Mouse (Mus musculus) forebrain, embryonic 15.5 days (tissue): ENCODE data around the gene Snapc2. TPM values are rescaled to one million over a fixed set of nuclear protein-coding genes. Genes with fewer than 3 reads are reported as not detected.

Experiments used
- ATAC-seq: fragments of 200-750 bp; cut with Nextera tagmentation; replicated peaks from 2 replicates; pipeline ENCODE4 v1.8.0; 2017; ENCODE audit warnings: mild to moderate bottlenecking, moderate TSS enrichment, moderate library complexity
- H3K27ac ChIP-seq: fragments of 300-500 bp; sonication (generic); replicated peaks from 2 replicates; pipeline ENCODE4 v1.5.1; 2015; ENCODE audit warnings: mild to moderate bottlenecking, inconsistent platforms
- H3K27me3 ChIP-seq: fragments of 300-500 bp; sonication (generic); 2 replicates; pipeline ENCODE4 v1.6.1; 2015; ENCODE audit warnings: inconsistent platforms
- H3K36me3 ChIP-seq: fragments of 300-500 bp; sonication (generic); 2 replicates; pipeline ENCODE4 v1.6.1; 2015; ENCODE audit warnings: mild to moderate bottlenecking, inconsistent platforms
- H3K4me1 ChIP-seq: fragments of 300-500 bp; sonication (generic); 2 replicates; pipeline ENCODE4 v1.6.1; 2015; ENCODE audit warnings: inconsistent platforms
- H3K4me2 ChIP-seq: fragments of 300-500 bp; sonication (generic); replicated peaks from 2 replicates; pipeline ENCODE4 v1.6.1; 2015; ENCODE audit warnings: mild to moderate bottlenecking, inconsistent platforms
- H3K4me3 ChIP-seq: fragments of 300-500 bp; sonication (generic); 2 replicates; pipeline ENCODE4 v1.5.1; 2015; ENCODE audit warnings: mild to moderate bottlenecking, inconsistent platforms
- H3K9ac ChIP-seq: fragments of 300-500 bp; sonication (generic); replicated peaks from 2 replicates; pipeline ENCODE4 v1.6.1; 2015; ENCODE audit warnings: mild to moderate bottlenecking, inconsistent platforms
- H3K9me3 ChIP-seq: fragments of 300-500 bp; sonication (generic); 2 replicates; pipeline ENCODE4 v1.6.1; 2016; ENCODE audit warnings: inconsistent platforms
- WGBS: fragments of 180-500 bp; shearing (Covaris S2); methylation state at CpG from one replicate; pipeline ENCODE4 v1.1.7; 2015; ENCODE audit warnings: mixed read lengths; 5-methylcytosine and 5-hydroxymethylcytosine counted together
- polyA plus RNA-seq: library from polyadenylated mRNA; unstranded; fragments of >200 nt; fragmentation: Nextera tagmentation; extraction: Ambion mirVana; gene quantifications from 2 replicates; pipeline ENCODE4 v1.2.1, GENCODE M21; 2015

Snapc2 gene
- polyA plus RNA-seq, 1 experiment from 2014 or later = 74.7 TPM

DNA sequence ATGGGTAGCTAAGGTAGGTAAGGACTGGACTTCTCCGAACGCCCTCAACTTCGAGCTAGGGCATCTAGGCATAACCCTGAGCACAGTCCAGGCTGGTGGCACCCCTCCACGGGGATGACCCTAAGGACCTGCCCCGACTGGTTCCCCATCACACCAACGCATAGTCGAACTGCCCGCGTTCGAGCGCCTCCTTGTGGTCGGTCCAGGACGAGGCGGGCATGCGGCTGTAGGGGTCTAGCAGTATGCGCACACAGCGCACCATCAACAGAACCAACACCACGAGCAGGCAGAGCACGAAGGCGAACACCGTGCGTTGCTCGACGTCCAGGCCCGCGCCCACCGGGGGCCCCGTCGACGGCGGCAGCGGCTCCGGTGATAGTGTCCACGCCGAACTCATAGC lies 5.4 kb downstream of the Snapc2 start:
- Histone ChIP-seq H3K4me2 (peak overlapping the region; percentile 65), H3K36me3 (peaks cover 56% of the 10 kb centered on the region), H3K9ac (peak overlapping the region; percentile 92), H3K27me3 (no peaks in the 10 kb centered on the region), H3K27ac (peak overlapping the region; percentile 96), H3K9me3 (no peaks in the 10 kb centered on the region), H3K4me3 (peak overlapping the region; percentile 63), H3K4me1 (peaks cover 50% of the 10 kb centered on the region)
- 2% methylated on average over 35 of the region's 35 CpGs for WGBS
- ATAC-seq = peak; percentile 67

DNA sequence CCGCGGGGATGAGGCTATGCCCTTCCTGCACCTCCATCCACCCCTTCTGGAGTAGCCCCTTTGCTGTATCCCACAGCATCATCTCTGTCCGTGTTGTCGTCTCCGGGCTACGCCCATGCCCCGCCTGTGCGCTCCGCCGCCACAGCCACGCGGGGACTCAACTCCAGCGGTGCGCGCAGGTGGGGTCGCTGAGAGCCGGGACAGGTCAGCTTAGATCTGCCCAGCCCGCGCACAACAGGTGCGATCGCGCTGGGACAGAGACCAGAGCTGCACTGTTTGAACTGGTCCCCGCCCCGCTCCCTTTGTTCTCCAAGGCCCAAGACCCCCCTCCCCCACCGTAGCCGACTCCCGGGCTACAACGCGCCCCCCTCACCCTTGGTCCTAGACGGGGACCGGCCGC lies 5.8 kb downstream of the Snapc2 start:
- peaks cover 47% of the 10 kb centered on the region for H3K4me1 ChIP-seq
- H3K36me3 ChIP-seq = peaks cover 61% of the 10 kb centered on the region

DNA sequence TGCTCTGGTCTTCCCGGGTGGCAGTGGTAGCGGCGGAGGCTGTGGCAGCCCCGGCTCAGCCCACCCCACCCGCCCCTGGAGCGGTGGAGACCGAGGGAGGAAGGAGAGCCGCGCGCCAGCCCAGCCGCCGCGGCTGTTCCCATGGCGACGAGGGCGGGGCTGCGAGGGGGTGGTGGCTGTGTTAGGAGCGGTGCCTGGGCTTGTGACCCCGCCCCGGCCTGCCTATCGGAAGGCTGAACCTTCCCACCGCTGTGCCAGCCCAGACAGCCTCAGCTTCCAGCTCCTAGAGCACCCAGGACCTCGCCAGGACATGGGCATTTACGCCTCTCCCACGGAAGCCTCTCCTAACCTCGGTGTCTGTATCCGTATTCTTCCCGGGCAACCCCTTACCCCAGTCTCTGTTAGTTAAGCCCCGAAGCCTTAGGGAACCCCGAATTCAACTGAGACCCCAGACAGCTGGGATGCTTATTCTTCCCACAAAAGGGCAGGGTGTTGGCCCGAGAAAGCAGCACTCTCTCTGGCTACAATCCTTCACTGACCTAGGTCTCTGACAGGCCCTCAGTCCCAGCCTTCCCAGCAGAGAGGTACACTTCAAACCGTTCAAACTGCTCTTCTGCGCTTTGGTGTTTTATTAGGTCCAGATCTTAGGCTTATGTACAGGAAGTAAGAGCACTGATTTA lies 6.4 kb downstream of the Snapc2 start, which contains the start of gene Ctxn1:
Gene Ctxn1, minus strand, starts transcription at position 150 of the 680 bp plus-strand sequence.
- peak within 1 kb of the TSS; percentile 96 for H3K27ac ChIP-seq
- WGBS = 5% methylated on average over 27 of the region's 33 CpGs
- H3K36me3 ChIP-seq = peaks cover 62% of the 10 kb centered on the region
- H3K27me3 ChIP-seq = no peaks in the 10 kb centered on the region
- H3K4me2 ChIP-seq = peak within 1 kb of the TSS; percentile 65
- no peaks in the 10 kb centered on the region for H3K9me3 ChIP-seq
- H3K4me1 ChIP-seq = peaks cover 41% of the 10 kb centered on the region
- peak within 1 kb of the TSS; percentile 63 for H3K4me3 ChIP-seq
- peak within 1 kb of the TSS; percentile 92 for H3K9ac ChIP-seq
- peak; percentile 91 for ATAC-seq

More for the DNA sequence above, 5.8 kb downstream of the Snapc2 start:
- H3K9me3 ChIP-seq = no peaks in the 10 kb centered on the region
- peak overlapping the region; percentile 63 for H3K4me3 ChIP-seq
- peak overlapping the region; percentile 92 for H3K9ac ChIP-seq
- no peaks in the 10 kb centered on the region for H3K27me3 ChIP-seq
- WGBS = 1% methylated on average over 32 of the region's 32 CpGs
- peak overlapping the region; percentile 65 for H3K4me2 ChIP-seq
- ATAC-seq = peak; percentile 75
- H3K27ac ChIP-seq = peak overlapping the region; percentile 96

DNA sequence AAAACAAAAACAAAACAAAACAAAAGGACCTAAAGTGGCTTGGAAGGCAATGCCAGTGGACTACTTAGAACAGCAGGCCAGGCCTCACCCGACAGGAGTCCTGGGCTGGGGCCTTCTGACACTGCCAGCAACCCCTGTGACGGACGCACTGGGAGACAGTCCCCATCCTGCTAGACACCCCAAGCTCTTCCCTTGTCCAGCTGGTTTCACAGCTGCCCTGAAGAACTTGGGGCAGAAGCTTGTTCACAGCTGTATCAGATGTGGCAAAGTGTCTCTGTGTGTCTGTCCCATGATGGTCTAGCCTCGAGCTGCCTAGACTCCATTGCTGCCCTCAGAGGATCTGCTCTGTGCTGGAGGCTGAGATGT lies 6.9 kb downstream of the Snapc2 start:
- Histone ChIP-seq H3K27me3 (no peaks in the 10 kb centered on the region), H3K4me2 (no peak overlapping the region), H3K4me3 (no peak overlapping the region), H3K36me3 (peaks cover 63% of the 10 kb centered on the region), H3K9me3 (no peaks in the 10 kb centered on the region), H3K4me1 (peaks cover 36% of the 10 kb centered on the region), H3K9ac (no peak overlapping the region), H3K27ac (peak overlapping the region; percentile 96)
- ATAC-seq = no peak
- 84% methylated on average over 4 of the region's 4 CpGs for WGBS

DNA sequence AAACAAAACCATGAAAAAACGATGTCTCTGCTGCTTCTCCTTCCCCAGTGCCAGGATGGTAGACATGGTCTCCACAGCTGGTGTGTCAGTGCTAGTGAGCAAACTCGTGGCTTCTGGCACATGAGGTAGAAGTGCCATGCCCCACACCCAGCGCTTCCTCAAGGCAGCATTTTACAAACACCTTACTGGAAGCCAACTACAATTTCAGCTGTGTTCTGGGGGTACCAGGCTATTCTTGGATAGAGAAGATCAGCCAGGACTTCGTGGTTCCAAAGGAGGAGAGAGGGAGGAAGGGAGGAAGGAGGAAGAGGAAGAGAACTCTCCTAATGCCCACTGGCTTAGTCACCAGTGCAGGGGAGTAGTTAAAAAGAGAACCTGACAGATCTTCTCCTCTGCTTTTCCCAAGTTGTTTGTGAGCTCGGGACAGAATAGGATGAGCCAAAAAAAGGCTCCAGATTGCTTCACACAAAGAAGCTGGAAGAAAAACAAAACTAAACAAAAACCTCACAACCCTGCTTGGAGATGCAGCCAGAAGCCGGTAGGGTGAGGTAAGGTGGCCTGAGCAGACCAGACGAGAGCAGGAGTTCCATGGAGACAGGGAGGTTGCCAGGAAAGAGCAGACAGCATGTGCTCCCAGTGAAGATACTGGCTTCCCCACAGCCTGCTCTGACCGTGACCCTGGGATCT lies 10.4 kb downstream of the Snapc2 start:
- Histone ChIP-seq H3K4me3 (no peak overlapping the region), H3K36me3 (peaks cover 76% of the 10 kb centered on the region), H3K9me3 (no peaks in the 10 kb centered on the region), H3K27me3 (no peaks in the 10 kb centered on the region), H3K4me2 (no peak overlapping the region), H3K27ac (no peak overlapping the region), H3K4me1 (peaks cover 8% of the 10 kb centered on the region), H3K9ac (no peak overlapping the region)
- ATAC-seq = no peak
- 90% methylated on average over 8 of the region's 8 CpGs for WGBS

DNA sequence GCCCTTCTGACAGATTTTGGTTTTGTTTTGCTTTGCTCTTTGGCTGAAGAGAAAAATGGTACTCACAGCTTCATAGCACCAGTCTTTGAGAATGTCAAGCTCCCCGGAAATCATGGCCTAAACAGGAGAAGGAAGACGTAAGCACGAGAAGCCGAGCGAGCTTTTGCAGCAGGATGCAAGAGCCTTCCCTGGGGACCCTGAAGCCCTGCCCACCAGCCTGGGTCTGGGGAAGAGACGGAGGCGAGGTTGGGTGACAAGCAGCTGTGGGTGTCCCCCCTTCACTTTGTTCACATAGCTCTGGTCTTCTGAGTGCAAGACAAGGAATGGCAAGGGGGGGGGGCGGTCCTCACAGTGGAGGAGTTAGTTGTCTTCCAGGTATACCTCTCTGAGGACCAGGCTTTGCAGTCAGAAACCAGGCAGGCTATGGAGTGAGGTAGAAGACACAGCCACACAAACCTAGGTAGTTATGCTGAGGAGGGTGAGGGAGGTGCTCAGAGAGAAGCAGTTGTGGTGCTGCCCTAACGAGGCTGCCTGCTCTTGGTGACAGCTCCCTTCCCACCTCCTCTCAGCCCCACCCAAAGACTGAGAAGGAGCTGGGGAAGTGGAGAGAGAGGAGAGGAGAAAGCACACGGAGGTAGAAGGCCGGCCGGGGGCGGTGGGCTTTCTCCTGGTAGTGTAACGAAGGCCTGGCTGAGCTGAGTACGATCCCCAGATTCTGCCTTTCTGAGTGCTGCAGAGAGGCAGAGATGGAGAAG lies 12.5 kb downstream of the Snapc2 start:
- H3K27me3 ChIP-seq = no peaks in the 10 kb centered on the region
- H3K4me2 ChIP-seq = no peak overlapping the region
- H3K9ac ChIP-seq = no peak overlapping the region
- H3K27ac ChIP-seq = no peak overlapping the region
- H3K4me3 ChIP-seq = no peak overlapping the region
- H3K36me3 ChIP-seq = peaks cover 92% of the 10 kb centered on the region
- H3K4me1 ChIP-seq = no peaks in the 10 kb centered on the region
- ATAC-seq = no peak
- WGBS = 90% methylated on average over 15 of the region's 15 CpGs
- no peaks in the 10 kb centered on the region for H3K9me3 ChIP-seq

DNA sequence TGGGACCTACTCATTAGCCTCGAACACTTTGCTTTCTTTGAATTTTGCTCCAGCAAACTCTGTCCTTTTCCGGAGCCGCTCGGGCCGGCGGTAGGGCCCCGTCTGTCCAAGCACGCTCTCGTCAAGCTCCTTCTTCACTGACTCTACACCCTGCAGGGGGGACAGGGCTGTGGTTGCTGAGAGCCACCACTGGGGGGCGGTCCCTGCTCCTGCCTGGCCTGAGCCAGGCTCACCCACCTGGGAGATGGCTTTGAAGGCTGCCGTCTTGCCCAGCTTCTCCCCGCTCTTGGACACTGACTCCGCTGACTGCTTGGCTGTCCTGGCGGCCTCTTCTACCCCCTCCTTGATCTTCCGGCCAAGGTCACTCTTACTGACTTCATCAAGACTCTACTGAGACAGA lies 14.7 kb downstream of the Snapc2 start:
- ATAC-seq = peak; percentile 55; the same call in 1 of the 2 replicates
- no peaks in the 10 kb centered on the region for H3K4me1 ChIP-seq
- H3K27ac ChIP-seq = no peak overlapping the region
- no peak overlapping the region for H3K4me2 ChIP-seq
- no peak overlapping the region for H3K9ac ChIP-seq
- WGBS = 76% methylated on average over 15 of the region's 15 CpGs
- no peaks in the 10 kb centered on the region for H3K27me3 ChIP-seq
- no peaks in the 10 kb centered on the region for H3K9me3 ChIP-seq
- H3K4me3 ChIP-seq = no peak overlapping the region
- peaks cover 81% of the 10 kb centered on the region for H3K36me3 ChIP-seq

DNA sequence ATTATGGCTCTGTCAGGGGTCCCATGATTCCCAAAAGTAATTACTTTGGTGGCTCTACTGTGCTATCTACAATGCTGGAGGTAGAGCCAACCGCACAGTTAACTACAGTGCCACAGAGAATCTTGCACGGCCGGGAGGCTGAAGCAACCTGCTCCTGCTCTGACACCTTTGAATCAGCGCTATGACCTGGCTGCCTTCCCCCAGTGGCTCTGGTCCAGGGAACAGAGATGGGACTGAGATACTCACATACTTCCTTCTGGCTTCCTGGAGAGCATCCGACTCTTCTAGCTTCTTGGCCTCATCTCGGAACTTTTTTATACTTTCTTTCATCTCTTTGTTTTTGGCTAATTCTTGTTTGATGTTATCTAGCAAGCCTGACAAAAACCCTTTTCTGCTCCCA lies 16.7 kb downstream of the Snapc2 start:
- no peak overlapping the region for H3K4me2 ChIP-seq
- H3K27ac ChIP-seq = no peak overlapping the region
- ATAC-seq = no peak
- H3K4me3 ChIP-seq = no peak overlapping the region
- H3K9me3 ChIP-seq = no peaks in the 10 kb centered on the region
- H3K4me1 ChIP-seq = peaks cover 3% of the 10 kb centered on the region
- WGBS = 88% methylated on average over 6 of the region's 6 CpGs
- H3K36me3 ChIP-seq = peaks cover 69% of the 10 kb centered on the region
- no peak overlapping the region for H3K9ac ChIP-seq
- no peaks in the 10 kb centered on the region for H3K27me3 ChIP-seq

DNA sequence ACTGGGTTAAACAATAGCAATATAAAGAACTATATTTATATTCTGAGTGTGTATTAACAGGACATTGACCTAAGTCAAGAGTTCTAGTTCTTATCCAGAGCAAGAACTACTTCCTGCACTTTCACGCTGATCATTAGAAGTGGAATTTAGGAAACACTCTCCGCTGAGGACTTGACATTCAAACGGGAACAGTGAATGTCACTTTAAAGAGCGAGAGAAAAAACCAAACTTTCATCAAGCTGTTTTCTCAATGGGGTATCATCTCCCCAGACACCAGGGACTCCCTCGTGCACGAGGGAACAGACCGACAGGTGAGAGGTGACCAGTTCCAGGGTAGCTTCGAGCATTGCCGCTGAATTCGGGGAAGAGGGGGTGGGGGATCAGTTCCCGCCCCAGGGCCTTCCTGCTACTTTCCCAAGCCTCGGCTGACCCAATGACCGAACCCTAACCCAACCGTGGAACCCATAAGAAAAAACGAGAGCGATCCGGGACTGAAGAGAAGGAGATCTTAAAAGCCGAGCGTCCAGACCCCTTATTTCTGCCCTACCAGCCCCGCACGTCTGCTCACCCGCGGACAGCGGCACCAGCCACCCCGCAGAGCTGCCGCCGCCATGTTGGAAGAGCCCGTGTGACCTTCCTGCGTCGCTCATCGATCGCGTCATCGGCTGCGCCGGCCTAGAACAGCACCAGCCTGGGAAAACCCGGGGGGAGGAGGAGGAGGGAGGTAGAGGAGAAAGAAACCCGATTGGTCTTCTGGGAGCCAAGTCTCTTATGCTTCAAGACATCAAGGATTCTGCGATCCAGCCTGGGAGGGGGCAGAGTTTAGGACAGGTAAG lies 22.6 kb downstream of the Snapc2 start, which contains the start of gene Timm44:
Gene Timm44, minus strand, starts transcription at position 639 of the 836 bp plus-strand sequence.
- Histone ChIP-seq H3K36me3 (peaks cover 13% of the 10 kb centered on the region; the same call in 1 of the 2 replicates), H3K4me2 (peak within 1 kb of the TSS; percentile 74), H3K9ac (peak within 1 kb of the TSS; percentile 63), H3K4me3 (peak within 1 kb of the TSS; percentile 63), H3K4me1 (peaks cover 16% of the 10 kb centered on the region), H3K27ac (peak within 1 kb of the TSS; percentile 82), H3K27me3 (no peaks in the 10 kb centered on the region), H3K9me3 (no peaks in the 10 kb centered on the region)
- under 1% methylated on average over 39 of the region's 39 CpGs for WGBS
- ATAC-seq = peak; percentile 98

DNA sequence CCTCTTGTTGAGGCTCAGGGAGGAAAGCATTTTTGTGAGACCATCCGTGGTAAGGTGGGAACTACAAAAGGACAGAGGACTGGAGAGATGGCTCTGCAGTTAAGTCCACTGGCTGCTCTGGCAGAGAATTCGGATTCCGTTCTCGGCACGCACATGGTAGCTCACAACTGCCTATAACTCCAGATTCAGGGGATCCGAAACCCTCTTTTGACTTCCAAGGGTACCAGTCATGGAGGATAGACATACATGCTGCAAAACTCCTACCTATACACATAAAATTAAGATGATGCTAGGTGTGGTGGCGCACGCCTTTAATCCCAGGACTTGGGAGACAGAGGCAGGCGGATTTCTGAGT lies 23.2 kb downstream of the Snapc2 start:
- Histone ChIP-seq H3K4me3 (peak overlapping the region; percentile 63), H3K4me2 (peak overlapping the region; percentile 74), H3K9ac (peak overlapping the region; percentile 63), H3K9me3 (no peaks in the 10 kb centered on the region), H3K27me3 (no peaks in the 10 kb centered on the region), H3K4me1 (peaks cover 16% of the 10 kb centered on the region), H3K27ac (peak overlapping the region; percentile 82), H3K36me3 (peaks cover 13% of the 10 kb centered on the region; the same call in 1 of the 2 replicates)
- ATAC-seq = no peak; the same call in 1 of the 2 replicates
- 29% methylated on average over 9 of the region's 9 CpGs for WGBS

DNA sequence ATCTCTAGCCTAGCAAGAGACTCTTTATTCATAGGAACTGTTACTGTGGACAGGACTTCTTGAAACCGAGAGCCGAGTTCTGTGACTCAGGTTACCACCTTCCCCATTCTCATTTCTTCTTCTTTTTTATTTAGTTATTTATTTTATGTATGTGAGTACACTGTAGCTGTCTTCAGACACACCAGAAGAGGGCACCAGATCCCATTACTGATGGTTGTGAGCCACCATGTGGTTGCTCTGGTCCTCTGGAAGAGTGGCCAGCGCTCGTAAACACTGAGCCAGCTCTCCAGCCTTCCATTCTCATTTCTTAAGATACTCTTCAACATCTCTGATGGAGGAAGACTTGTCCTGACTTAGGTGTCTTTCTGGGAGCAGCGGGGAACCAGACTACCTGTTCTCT lies 39.9 kb downstream of the Snapc2 start:
- Histone ChIP-seq H3K4me3 (no peak overlapping the region), H3K4me2 (no peak overlapping the region), H3K27me3 (no peaks in the 10 kb centered on the region), H3K27ac (no peak overlapping the region), H3K36me3 (peaks cover 89% of the 10 kb centered on the region), H3K9me3 (no peaks in the 10 kb centered on the region), H3K9ac (no peak overlapping the region), H3K4me1 (no peaks in the 10 kb centered on the region)
- no peak for ATAC-seq
- WGBS = 86% methylated on average over 5 of the region's 5 CpGs
